16 mouse cellular contexts compared by ENCODE assay signal in genomic region chr16:35223930-35224329, GRCm38 (mm10).
A peak's percentile ranks its signal among the peaks of the same experiment; 100 is the strongest.
DNase-seq lines count a peak whose midpoint lies in the region; ATAC-seq and TF ChIP-seq lines count a peak whose summit lies in the region.
"Had no signal": no experiment of that assay in that cellular context is flagged by ENCODE, and none has a peak within 500 bp of the region (broad histone marks: within the 10 kb centered on the region; RNA-seq: fewer than 3 reads in every experiment).

No protein-coding gene starts in this region.

- no peaks in the 10 kb centered on the region for H3K79me2 ChIP-seq in heart, adult 2 months (replicated peaks; ENCODE audit: control insufficient read depth, insufficient read depth, low read length)

- H3K4me2 ChIP-seq in forebrain, embryonic 13.5 days: no peak overlapping the region
- no peak overlapping the region for H3K4me2 ChIP-seq in forebrain, embryonic 11.5 days (ENCODE audit: low read depth, low read length, severe bottlenecking)
- H3K4me2 ChIP-seq: limb, embryonic 12.5 days had no signal

- no peak for TF ChIP-seq POLR2A in heart, adult 2 months (IDR thresholded peaks at IDR 0.05; ENCODE audit: insufficient read depth, low read depth, low read length)

- no peak for TF ChIP-seq CTCF in heart, adult 2 months (IDR thresholded peaks at IDR 0.05)

- no peak for TF ChIP-seq EP300 in heart, adult 2 months (IDR thresholded peaks at IDR 0.05; ENCODE audit: insufficient read depth, low read depth, low read length)

- no peak overlapping the region for H3K27ac ChIP-seq in forebrain, embryonic 13.5 days
- no peak overlapping the region for H3K27ac ChIP-seq in forebrain, embryonic 11.5 days (ENCODE audit: low read depth, low read length)
- H3K27ac ChIP-seq in heart, adult 2 months: no peak overlapping the region
- H3K27ac ChIP-seq: limb, embryonic 12.5 days; macrophage had no signal

- ATAC-seq in forebrain, embryonic 13.5 days: 0 out of 2 replicates have a peak, but pooled peaks have one; percentile 57
- no peak for ATAC-seq in forebrain, embryonic 11.5 days (replicated peaks; ENCODE audit: low FRiP score)
- ATAC-seq in megakaryocyte, adult 5-6 weeks (ENCODE audit: poor library complexity, severe bottlenecking): no peak
- ATAC-seq: intestine, postnatal 0 days had no signal

- H3K36me3 ChIP-seq in forebrain, embryonic 13.5 days (ENCODE audit: poor library complexity, severe bottlenecking): no peaks in the 10 kb centered on the region
- H3K36me3 ChIP-seq in forebrain, embryonic 11.5 days (ENCODE audit: control insufficient read depth, insufficient read depth, low read length): no peaks in the 10 kb centered on the region
- H3K36me3 ChIP-seq in heart, adult 2 months (ENCODE audit: control insufficient read depth, insufficient read depth, low read length): no peaks in the 10 kb centered on the region
- H3K36me3 ChIP-seq: limb, embryonic 12.5 days had no signal

- no peak for DNase-seq in forebrain, embryonic 11.5 days (ENCODE audit: low spot score)
- DNase-seq in heart, postnatal 4 days: peak; percentile 68
- DNase-seq in heart, adult 2 months: no peak
- peak; percentile 67 for DNase-seq in brain, adult 2 months (ENCODE audit: low read depth, low spot score)
- peak; percentile 98 to 99 for DNase-seq in cerebellum, postnatal 10 days
- no peak for DNase-seq in left cerebral cortex, adult 11 months (ENCODE audit: low spot score)
- DNase-seq: adrenal gland, postnatal 14 days; gastrocnemius, postnatal 14 days; kidney, postnatal 36 days; lung, adult 18-20 months; thymus, postnatal 25 days had no signal

- H3K4me3 ChIP-seq in forebrain, embryonic 13.5 days: no peak overlapping the region
- no peak overlapping the region for H3K4me3 ChIP-seq in forebrain, embryonic 11.5 days (ENCODE audit: low read depth, low read length)
- no peak overlapping the region for H3K4me3 ChIP-seq in heart, adult 2 months
- H3K4me3 ChIP-seq: limb, embryonic 12.5 days had no signal

- H3K4me1 ChIP-seq in forebrain, embryonic 13.5 days: 0 out of 2 replicates have a peak, but pooled peaks cover 7% of the 10 kb centered on the region
- no peaks in the 10 kb centered on the region for H3K4me1 ChIP-seq in forebrain, embryonic 11.5 days (replicated peaks; ENCODE audit: control insufficient read depth, insufficient read depth, low read length)
- peaks cover 12% of the 10 kb centered on the region; the same call in 1 of the 2 replicates for H3K4me1 ChIP-seq in heart, adult 2 months (ENCODE audit: control insufficient read depth, insufficient read depth, low read length)

- whole genome bisulfite sequencing in forebrain, embryonic 13.5 days: 83% methylated on average over 4 of the region's 4 CpGs
- 86% methylated on average over 4 of the region's 4 CpGs for WGBS in forebrain, embryonic 11.5 days
- 51% methylated on average over 4 of the region's 4 CpGs for WGBS in heart, adult 2 months

- H3K27me3 ChIP-seq in forebrain, embryonic 13.5 days: no peaks in the 10 kb centered on the region
- no peaks in the 10 kb centered on the region for H3K27me3 ChIP-seq in forebrain, embryonic 11.5 days (ENCODE audit: control insufficient read depth, insufficient read depth, low read length)
- H3K27me3 ChIP-seq in heart, adult 2 months (ENCODE audit: control insufficient read depth, insufficient read depth, low read length): no peaks in the 10 kb centered on the region

- intact Hi-C loops in heart, adult 2 months (cut with DNase I): no loop called here

- H3K9ac ChIP-seq in forebrain, embryonic 13.5 days: no peak overlapping the region
- H3K9ac ChIP-seq in forebrain, embryonic 11.5 days (ENCODE audit: low read length): no peak overlapping the region
- H3K9ac ChIP-seq in heart, adult 2 months (ENCODE audit: low read depth, low read length): no peak overlapping the region
- H3K9ac ChIP-seq: limb, embryonic 12.5 days had no signal

- no peaks in the 10 kb centered on the region for H3K9me3 ChIP-seq in forebrain, embryonic 13.5 days (replicated peaks)
- no peaks in the 10 kb centered on the region for H3K9me3 ChIP-seq in forebrain, embryonic 11.5 days (ENCODE audit: control insufficient read depth, low read length)
- H3K9me3 ChIP-seq: limb, embryonic 12.5 days had no signal

Comparison
In these comparisons a context has a peak if more than half of its experiments do, and no peak if none do; other contexts are left out.
1. DNase-seq: peak in heart, postnatal 4 days (single experiment), brain, adult 2 months (single experiment) and cerebellum, postnatal 10 days (2 of 2); none in forebrain, embryonic 11.5 days (single experiment), heart, adult 2 months (0 of 2) and left cerebral cortex, adult 11 months (single experiment).